Mouse (Mus musculus) testis, postnatal 10 days (tissue): ENCODE measurements around the gene Kctd13.

Source experiments
- DNase-seq: peaks from one replicate; pipeline ENCODE4 v3.0.0; 2021; ENCODE audit warnings: low spot score

Kctd13 gene

GRCm38 (mm10) chr7:126983113-126983512, 54.4 kb downstream of the Kctd13 start:
- no peak for DNase-seq

GRCm38 (mm10) chr7:126984667-126985444, 56.2 kb downstream of the Kctd13 start:
- no peak for DNase-seq

DNA sequence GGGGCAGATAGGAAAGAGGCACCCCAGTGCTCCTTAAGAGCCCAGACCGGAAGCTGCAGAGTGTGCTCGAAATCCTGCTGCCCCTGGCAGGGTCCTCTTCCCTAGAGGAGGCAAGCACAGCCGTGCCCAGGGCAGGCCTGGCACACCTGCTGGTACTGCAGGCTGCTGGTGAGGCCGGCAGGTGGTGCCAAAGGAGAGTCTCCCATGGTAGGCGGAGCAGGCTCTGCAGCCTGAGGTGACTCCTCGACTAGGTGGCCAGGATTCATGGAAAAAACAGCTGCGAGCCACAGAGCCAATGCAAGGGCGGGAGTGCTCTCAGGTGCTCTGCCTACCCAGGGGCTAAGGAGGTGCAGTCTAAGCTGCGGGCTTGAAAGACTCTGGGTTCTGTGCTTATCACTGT, 57.6 kb downstream of the Kctd13 start:
- DNase-seq = peak; percentile 66

- no peak for DNase-seq
Measured at GRCm38 (mm10) chr7:126988816-126989215, 60.1 kb downstream of the Kctd13 start.
